Mouse (Mus musculus) liver, adult 10 weeks (tissue): ENCODE results near the gene Ccn5. TPM values are rescaled to one million over a fixed set of nuclear protein-coding genes. Genes with fewer than 3 reads are reported as not detected.

Experiments
- polyA plus RNA-seq: library from polyadenylated mRNA; stranded (reverse); fragments of 350-450 nt; fragmentation: Illumina TruSeq; extraction: RNeasy Lipid Tissue Mini Kit (QIAGEN cat#74804); gene quantifications from one replicate; pipeline ENCODE4 v1.2.3, GENCODE M21; 2014; ENCODE audit warnings: low read depth, low replicate concordance

Gene Ccn5
- not detected for polyA plus RNA-seq

GRCm38 (mm10) chr2:163820607-163821006 lies at the start of gene Ccn5:
Gene Ccn5, plus strand, starts transcription at chr2:163820861.

DNA sequence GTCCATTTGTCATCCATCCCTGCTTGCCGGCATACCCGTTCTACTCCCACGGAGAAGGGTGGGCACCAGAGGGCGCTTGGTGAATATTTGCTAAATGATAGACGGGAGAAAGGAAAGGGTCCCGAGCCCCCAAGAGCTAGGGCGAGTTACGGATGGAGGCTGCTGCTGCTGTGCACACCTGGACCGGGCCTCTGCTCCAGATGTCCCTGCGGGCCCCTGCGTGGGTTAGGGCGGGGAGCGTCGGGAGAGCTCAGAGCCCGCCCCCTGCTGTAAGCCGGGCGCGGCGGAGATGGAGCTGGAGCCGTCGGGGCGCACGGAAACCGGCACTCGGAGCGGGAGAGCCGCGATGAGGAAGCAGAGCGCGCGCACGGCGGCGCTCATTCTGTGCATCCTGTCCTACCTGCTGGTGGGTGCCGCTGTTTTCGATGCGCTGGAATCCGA lies 32.8 kb downstream of the Ccn5 start, which contains the start of gene Kcnk15:
Gene Kcnk15, plus strand, starts transcription at position 191 of the 441 bp plus-strand sequence.

Other genes with a start within 250 kb of the Ccn5 start
- 11.9 TPM for gene Ttpal, start 218.5 kb upstream of the Ccn5 start, polyA plus RNA-seq
- 201 TPM for gene Serinc3, start 175.7 kb upstream of the Ccn5 start, polyA plus RNA-seq
- 10.3 TPM for gene Pkig, start 162.5 kb upstream of the Ccn5 start, polyA plus RNA-seq
- gene Ada, start 70.6 kb upstream of the Ccn5 start, polyA plus RNA-seq: 0.45 TPM
- not detected for gene Kcnk15, start 32.8 kb downstream of the Ccn5 start, polyA plus RNA-seq
- gene Rims4, start 97.8 kb downstream of the Ccn5 start, polyA plus RNA-seq: not detected
- 91.6 TPM for gene Ywhab, start 174.1 kb downstream of the Ccn5 start, polyA plus RNA-seq
- gene Pabpc1l, start 204.6 kb downstream of the Ccn5 start, polyA plus RNA-seq: not detected
- 24.6 TPM for gene Stk4, start 249.5 kb downstream of the Ccn5 start, polyA plus RNA-seq